Mouse (Mus musculus) lung, postnatal 4 days (tissue): ENCODE results near the gene Fbxo36.

Source experiments
- DNase-seq, 2 experiments: peaks; one replicate each; pipeline ENCODE4 v3.0.0; 2021

The Fbxo36 gene

GRCm38 (mm10) chr1:84839309-84840017 lies at the start of gene Fbxo36:
TSS of gene Fbxo36 (plus strand) at chr1:84839841.
- DNase-seq: peak; percentile 94 to 98

DNA sequence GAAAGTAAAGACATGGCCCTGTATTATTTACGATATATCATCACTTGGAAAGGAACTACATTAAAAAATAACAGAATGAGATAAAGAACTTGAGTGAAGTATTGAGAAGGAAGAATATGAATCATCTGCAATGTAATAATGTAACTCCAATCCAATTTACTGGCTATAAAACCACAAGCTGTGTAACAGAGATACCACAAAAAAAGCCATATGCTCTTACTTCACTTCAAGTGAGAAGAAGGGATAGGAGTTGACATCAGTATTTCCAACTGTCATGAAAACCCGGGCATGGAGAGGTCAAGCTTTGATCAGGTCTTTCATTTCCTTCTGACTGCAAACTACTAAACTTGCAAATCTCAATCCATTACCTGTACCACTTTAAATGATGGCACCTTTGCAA lies 48.2 kb upstream of the Fbxo36 start:
- no peak for DNase-seq

GRCm38 (mm10) chr1:84795335-84795734 lies 44.3 kb upstream of the Fbxo36 start:
- DNase-seq: no peak

GRCm38 (mm10) chr1:84799166-84799565 lies 40.5 kb upstream of the Fbxo36 start:
- DNase-seq: no peak

GRCm38 (mm10) chr1:84803788-84804187 lies 35.9 kb upstream of the Fbxo36 start:
- no peak for DNase-seq

GRCm38 (mm10) chr1:84817596-84817995 lies 22.0 kb upstream of the Fbxo36 start:
- no peak for DNase-seq

- no peak for DNase-seq
These were observed 14.6 kb upstream of the Fbxo36 start for GRCm38 (mm10) chr1:84825091-84825490.

- DNase-seq: no peak
These were observed 2.0 kb upstream of the Fbxo36 start for GRCm38 (mm10) chr1:84837523-84838145.

- DNase-seq: no peak
These were observed 1.5 kb upstream of the Fbxo36 start for GRCm38 (mm10) chr1:84838156-84838555.

DNA sequence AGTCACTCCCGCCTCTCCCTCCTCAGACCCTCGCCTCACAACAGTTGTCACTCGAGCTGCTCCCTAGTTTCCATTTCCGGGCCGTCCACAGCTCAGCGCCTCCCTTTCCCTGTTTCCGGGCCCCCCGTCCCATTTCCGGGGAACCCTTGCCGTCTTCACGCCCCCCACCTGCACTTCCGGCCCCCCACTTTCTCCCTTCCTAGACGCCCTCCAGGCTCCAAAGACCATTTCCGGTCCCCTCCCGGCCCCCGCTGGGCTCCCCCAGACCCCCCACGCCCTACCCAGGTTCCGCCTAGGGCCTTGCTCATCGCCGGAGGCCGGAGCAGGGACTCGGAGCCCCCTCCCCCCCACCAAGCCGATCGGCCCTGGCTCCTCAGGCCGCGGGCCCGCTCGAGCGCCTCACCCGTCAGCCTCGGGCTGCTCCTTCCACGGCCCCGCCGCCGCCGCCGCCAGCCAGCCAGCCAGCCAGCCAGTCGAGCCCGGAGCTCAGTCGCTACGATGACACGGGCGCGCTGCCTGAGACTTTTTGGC lies 955 bp upstream of the Fbxo36 start:
- DNase-seq: peak; percentile 78 to 83

DNA sequence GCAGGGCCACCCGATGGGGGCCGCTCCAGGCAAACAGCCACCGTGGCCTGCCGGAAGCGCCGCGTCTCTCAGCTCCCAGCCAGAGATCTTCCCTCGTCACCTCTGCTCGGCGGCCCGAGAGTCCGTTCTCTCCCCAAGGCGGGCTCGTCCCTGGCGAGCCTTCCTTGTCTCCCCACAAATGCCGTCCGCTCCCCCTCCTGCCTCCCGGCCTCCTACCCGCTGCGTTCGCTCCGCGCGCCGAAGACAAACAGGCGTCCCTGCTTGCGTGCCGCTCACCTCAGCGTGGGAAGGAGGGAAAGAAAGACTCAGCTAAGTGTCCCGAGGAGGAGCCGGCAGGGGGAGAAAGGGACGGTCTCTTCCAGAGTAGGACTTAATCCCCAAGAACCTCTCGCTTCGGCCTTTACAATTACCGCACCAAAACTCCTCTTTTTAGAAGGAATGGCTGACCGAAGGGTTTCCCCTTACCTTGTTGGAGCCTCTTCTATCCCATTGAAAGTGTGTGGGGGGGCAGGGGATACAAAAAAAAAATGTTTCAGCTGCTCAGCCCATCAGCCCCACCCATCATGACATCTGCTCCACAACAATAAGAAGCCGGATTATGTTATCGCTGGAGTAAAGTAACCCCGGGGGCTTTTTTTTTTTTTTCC lies 500 bp downstream of the Fbxo36 start, which contains the start of gene Trip12:
Gene Trip12, minus strand, starts transcription at position 499 of the 647 bp plus-strand sequence.
- DNase-seq: no peak

DNA sequence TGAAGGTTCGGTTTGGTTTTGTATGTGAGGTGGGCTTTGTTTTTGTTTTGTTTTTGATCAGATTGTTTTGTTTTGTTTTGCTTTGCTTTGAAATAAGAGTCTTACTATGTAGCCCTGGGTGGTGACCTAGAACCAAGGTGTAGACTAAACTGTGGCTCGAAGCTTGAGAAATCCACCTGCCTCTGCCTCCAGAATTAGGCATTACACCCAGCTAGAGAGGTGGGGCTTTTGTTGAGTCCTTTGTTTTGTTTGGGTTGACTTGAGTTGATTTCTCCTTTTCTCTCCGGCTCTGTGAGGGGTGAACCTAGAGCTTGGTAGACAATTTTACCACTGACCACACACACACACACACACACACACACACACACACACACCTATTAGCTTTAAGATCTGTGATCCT lies 1.4 kb downstream of the Fbxo36 start:
- no peak for DNase-seq

- DNase-seq: no peak
These were observed 3.7 kb downstream of the Fbxo36 start for GRCm38 (mm10) chr1:84843366-84843765.

- no peak for DNase-seq
These were observed 8.1 kb downstream of the Fbxo36 start for GRCm38 (mm10) chr1:84847698-84848097.

- DNase-seq: no peak
These were observed 8.7 kb downstream of the Fbxo36 start for GRCm38 (mm10) chr1:84848335-84848734.

- DNase-seq: no peak
These were observed 9.3 kb downstream of the Fbxo36 start for GRCm38 (mm10) chr1:84848801-84849455.

GRCm38 (mm10) chr1:84849804-84850203 lies 10.2 kb downstream of the Fbxo36 start:
- no peak for DNase-seq

- no peak for DNase-seq
These were observed 10.8 kb downstream of the Fbxo36 start for GRCm38 (mm10) chr1:84850471-84850870.

DNA sequence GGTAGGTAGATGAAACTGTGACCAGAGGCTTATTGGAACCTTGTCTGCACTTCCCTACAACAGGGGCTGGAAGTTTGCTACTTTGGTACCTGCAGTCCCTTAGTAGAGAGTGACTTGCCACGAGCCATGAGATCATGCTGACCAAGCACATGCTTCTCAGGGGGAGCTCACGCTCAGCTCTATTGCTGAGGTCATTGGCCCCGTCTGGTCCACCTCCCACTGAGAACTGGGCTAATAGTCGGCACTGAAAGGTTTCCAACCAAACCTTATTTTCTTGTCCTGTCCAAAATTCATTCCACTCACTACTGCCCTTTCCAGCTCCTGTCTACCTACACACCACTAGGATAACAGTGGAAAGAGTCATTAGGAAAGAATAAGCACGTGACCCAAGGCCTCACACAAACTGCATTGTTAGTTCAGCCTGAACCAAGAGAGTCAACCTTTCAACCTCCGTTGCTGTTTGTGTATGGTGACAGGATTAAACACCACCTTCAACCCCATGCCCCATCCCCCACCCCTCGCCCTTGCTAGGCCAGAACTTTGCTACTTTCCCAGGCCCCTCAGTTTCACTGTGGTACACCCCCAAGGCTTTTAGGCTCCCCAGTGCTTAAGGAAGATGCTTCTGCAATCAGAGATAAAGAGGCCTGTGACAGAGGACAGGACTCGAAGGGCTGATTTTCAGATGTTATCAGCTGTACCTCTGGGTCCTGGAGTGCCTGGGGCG lies 12.0 kb downstream of the Fbxo36 start:
- DNase-seq: no peak

- no peak for DNase-seq
These were observed 14.1 kb downstream of the Fbxo36 start for GRCm38 (mm10) chr1:84853721-84854120.

- no peak for DNase-seq
These were observed 15.3 kb downstream of the Fbxo36 start for GRCm38 (mm10) chr1:84854966-84855365.

- no peak for DNase-seq
These were observed 16.1 kb downstream of the Fbxo36 start for GRCm38 (mm10) chr1:84855756-84856155.

DNA sequence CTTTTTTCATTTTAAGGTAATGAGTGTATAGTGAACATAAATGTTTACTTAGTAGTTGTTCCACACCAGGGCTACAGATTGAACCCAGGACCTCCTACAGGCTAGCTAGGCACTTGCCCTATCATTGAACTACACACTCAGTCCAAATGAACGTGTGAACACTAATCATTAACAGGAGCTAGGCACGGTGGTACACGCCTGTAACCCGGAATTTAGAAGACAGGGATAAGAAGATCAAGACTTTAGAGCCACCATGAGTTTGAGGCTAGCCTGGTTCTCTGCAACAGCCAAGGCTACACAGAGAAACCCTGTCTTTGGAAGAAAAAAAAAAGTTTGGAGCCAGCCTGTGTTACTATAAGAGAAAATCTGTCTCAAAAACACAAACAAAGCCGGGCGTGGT lies 20.0 kb downstream of the Fbxo36 start:
- no peak for DNase-seq
